Mouse (Mus musculus) E14TG2a.4 (cell line): ENCODE measurements at regions not wholly inside any gene's neighbourhood (a gene's known extent, or its start where the extent isn't known, plus 50 kb on each side); places are given as distances from the start of the nearest gene placed in this dataset.

Experiments used
- CTCF ChIP-seq: conservative IDR thresholded peaks from 2 replicates; pipeline ENCODE4 v1.5.1; 2014; ENCODE audit warnings: low read length
- NANOG ChIP-seq: IDR thresholded peaks from 2 replicates; pipeline ENCODE4 v1.6.1; 2014; ENCODE audit warnings: borderline replicate concordance, low read length, mixed read lengths

DNA sequence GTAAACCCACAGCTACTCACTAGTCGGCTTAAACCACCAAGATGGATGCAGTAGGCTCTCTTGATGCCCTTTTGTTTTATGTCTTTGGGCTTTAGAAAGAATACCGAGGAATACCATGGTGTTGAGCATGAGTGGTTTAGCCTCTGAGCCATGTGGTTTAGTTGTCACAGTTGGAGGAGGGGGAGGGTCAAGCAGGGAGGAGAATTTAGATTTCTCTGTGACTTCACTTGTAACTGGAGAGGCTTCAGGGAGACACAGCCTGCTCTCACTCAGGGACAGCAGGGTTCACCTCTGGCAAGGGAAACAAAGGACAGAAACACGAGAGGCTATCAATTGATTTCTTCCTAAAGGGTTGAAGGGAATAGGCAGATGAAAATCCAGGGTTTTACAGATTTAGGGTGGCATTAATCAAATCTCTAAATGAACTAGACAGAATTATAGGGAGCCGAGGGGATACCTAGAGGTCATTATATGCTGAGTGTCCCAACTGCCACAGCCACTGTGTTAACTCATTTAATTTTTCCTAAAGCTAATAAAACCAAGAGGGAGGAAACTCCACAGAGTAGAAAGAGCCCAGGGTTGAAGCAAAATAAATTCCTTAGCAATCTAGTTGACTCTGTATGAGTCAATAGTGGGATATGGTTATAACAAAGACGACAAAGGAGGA lies 2113.7 kb upstream of the 5930422O12Rik start:
- TF ChIP-seq NANOG (no peak), CTCF (no peak)
